Mouse (Mus musculus): ENCODE data around the gene Cx3cr1.

DNA sequence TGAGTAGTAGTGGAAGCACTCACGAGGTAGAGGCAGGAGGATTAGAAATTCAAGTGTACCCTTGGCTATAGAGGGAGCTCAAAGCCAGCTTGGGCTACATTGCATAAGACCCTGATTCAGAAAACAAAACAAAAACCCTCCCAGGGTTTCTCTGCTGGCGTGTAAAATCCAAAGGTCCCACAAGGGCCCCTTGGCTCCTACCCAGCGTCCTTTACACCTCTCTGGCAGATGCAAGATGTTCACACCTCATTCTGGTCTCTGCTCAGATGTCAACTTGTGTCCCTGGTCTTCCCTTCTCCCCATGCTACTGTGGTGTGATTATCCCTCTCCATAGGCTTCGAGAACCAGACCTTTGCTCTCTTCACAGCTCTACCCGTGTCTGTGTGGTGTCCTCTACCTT, 68.9 kb downstream of the Cx3cr1 start:
- TF ChIP-seq CTCF (IDR thresholded peaks at IDR 0.05; ENCODE audit: extremely low read depth, insufficient read length, insufficient replicate concordance, low read depth, low read length) = no peak
- no peak for TF ChIP-seq POLR2A (IDR thresholded peaks at IDR 0.05; ENCODE audit: low read depth, low read length)

Data from small intestine, adult 2 months (tissue).